Mouse (Mus musculus): ENCODE data around the gene Cacul1. TPM values are rescaled to one million over a fixed set of nuclear protein-coding genes. Genes with fewer than 3 reads are reported as not detected.

Gene Cacul1
- polyA plus RNA-seq, 1 experiment from 2014 or later, result 33.8 TPM

GRCm38 (mm10) chr19:60598025-60598697 lies 17.3 kb upstream of the Cacul1 start:
- no peak overlapping the region for H3K27ac ChIP-seq (replicated peaks; ENCODE audit: low read depth, low read length)
- ATAC-seq (ENCODE audit: insufficient number of reproducible peaks, low FRiP score, low TSS enrichment, low read depth), result no peak
- H3K36me3 ChIP-seq (ENCODE audit: control insufficient read depth, insufficient read depth, low read length), result no peaks in the 10 kb centered on the region
- H3K9ac ChIP-seq (ENCODE audit: low read length), result no peak overlapping the region
- H3K9me3 ChIP-seq (ENCODE audit: control insufficient read depth, low read length), result no peaks in the 10 kb centered on the region
- no peak for DNase-seq (ENCODE audit: low spot score)
- no peak overlapping the region for H3K4me2 ChIP-seq (ENCODE audit: low read depth, severe bottlenecking)
- no peaks in the 10 kb centered on the region for H3K27me3 ChIP-seq (ENCODE audit: control insufficient read depth, insufficient read depth, low read length)
- H3K4me3 ChIP-seq (ENCODE audit: low read depth, low read length), result no peak overlapping the region
- H3K4me1 ChIP-seq (ENCODE audit: control insufficient read depth, insufficient read depth, low read length), result no peaks in the 10 kb centered on the region
- 87% methylated on average over 8 of the region's 8 CpGs for WGBS

- H3K9me3 ChIP-seq (ENCODE audit: control insufficient read depth, low read length), result no peaks in the 10 kb centered on the region
- no peak for DNase-seq (ENCODE audit: low spot score)
- H3K4me3 ChIP-seq (ENCODE audit: low read depth, low read length), result no peak overlapping the region
- ATAC-seq (ENCODE audit: insufficient number of reproducible peaks, low FRiP score, low TSS enrichment, low read depth), result no peak
- no peaks in the 10 kb centered on the region for H3K4me1 ChIP-seq (ENCODE audit: control insufficient read depth, insufficient read depth, low read length)
- no peaks in the 10 kb centered on the region for H3K27me3 ChIP-seq (ENCODE audit: control insufficient read depth, insufficient read depth, low read length)
- H3K36me3 ChIP-seq (ENCODE audit: control insufficient read depth, insufficient read depth, low read length), result no peaks in the 10 kb centered on the region
- H3K27ac ChIP-seq (replicated peaks; ENCODE audit: low read depth, low read length), result no peak overlapping the region
- H3K4me2 ChIP-seq (ENCODE audit: low read depth, severe bottlenecking), result no peak overlapping the region
- no peak overlapping the region for H3K9ac ChIP-seq (ENCODE audit: low read length)
- 97% methylated on average over 2 of the region's 2 CpGs for WGBS
Observed at GRCm38 (mm10) chr19:60589646-60590045, 8.8 kb upstream of the Cacul1 start.

GRCm38 (mm10) chr19:60586652-60587051 lies 5.8 kb upstream of the Cacul1 start:
- Histone ChIP-seq H3K4me2 (ENCODE audit: low read depth, severe bottlenecking) (no peak overlapping the region), H3K9ac (ENCODE audit: low read length) (no peak overlapping the region), H3K9me3 (ENCODE audit: control insufficient read depth, low read length) (no peaks in the 10 kb centered on the region), H3K27ac (replicated peaks; ENCODE audit: low read depth, low read length) (no peak overlapping the region), H3K27me3 (ENCODE audit: control insufficient read depth, insufficient read depth, low read length) (no peaks in the 10 kb centered on the region), H3K4me3 (ENCODE audit: low read depth, low read length) (no peak overlapping the region), H3K36me3 (ENCODE audit: control insufficient read depth, insufficient read depth, low read length) (no peaks in the 10 kb centered on the region), H3K4me1 (ENCODE audit: control insufficient read depth, insufficient read depth, low read length) (no peaks in the 10 kb centered on the region)
- no peak for DNase-seq (ENCODE audit: low spot score)
- WGBS, result 76% methylated on average over 5 of the region's 5 CpGs
- no peak for ATAC-seq (ENCODE audit: insufficient number of reproducible peaks, low FRiP score, low TSS enrichment, low read depth)

- no peak overlapping the region for H3K27ac ChIP-seq (replicated peaks; ENCODE audit: low read depth, low read length)
- ATAC-seq (ENCODE audit: insufficient number of reproducible peaks, low FRiP score, low TSS enrichment, low read depth), result no peak
- 100% methylated on average over 2 of the region's 2 CpGs for WGBS
- DNase-seq (ENCODE audit: low spot score), result no peak
- H3K9ac ChIP-seq (ENCODE audit: low read length), result no peak overlapping the region
- no peak overlapping the region for H3K4me3 ChIP-seq (ENCODE audit: low read depth, low read length)
- H3K27me3 ChIP-seq (ENCODE audit: control insufficient read depth, insufficient read depth, low read length), result no peaks in the 10 kb centered on the region
- peaks cover 3% of the 10 kb centered on the region; the same call in 1 of the 2 replicates for H3K4me1 ChIP-seq (ENCODE audit: control insufficient read depth, insufficient read depth, low read length)
- no peaks in the 10 kb centered on the region for H3K9me3 ChIP-seq (ENCODE audit: control insufficient read depth, low read length)
- no peak overlapping the region for H3K4me2 ChIP-seq (ENCODE audit: low read depth, severe bottlenecking)
- no peaks in the 10 kb centered on the region for H3K36me3 ChIP-seq (ENCODE audit: control insufficient read depth, insufficient read depth, low read length)
Observed at GRCm38 (mm10) chr19:60583201-60583600, 2.4 kb upstream of the Cacul1 start.

- ATAC-seq (ENCODE audit: insufficient number of reproducible peaks, low FRiP score, low TSS enrichment, low read depth), result peak; percentile 65
- no peak for DNase-seq (ENCODE audit: low spot score)
- Histone ChIP-seq H3K4me2 (ENCODE audit: low read depth, severe bottlenecking) (peak overlapping the region; percentile 50), H3K27ac (replicated peaks; ENCODE audit: low read depth, low read length) (peak overlapping the region; percentile 33; the same call in 1 of the 2 replicates), H3K9me3 (ENCODE audit: control insufficient read depth, low read length) (no peaks in the 10 kb centered on the region), H3K27me3 (ENCODE audit: control insufficient read depth, insufficient read depth, low read length) (no peaks in the 10 kb centered on the region), H3K4me1 (ENCODE audit: control insufficient read depth, insufficient read depth, low read length) (peaks cover 3% of the 10 kb centered on the region; the same call in 1 of the 2 replicates), H3K9ac (ENCODE audit: low read length) (peak overlapping the region; percentile 64), H3K4me3 (ENCODE audit: low read depth, low read length) (peak overlapping the region; percentile 27), H3K36me3 (ENCODE audit: control insufficient read depth, insufficient read depth, low read length) (no peaks in the 10 kb centered on the region)
- WGBS, result 39% methylated on average over 4 of the region's 4 CpGs
Observed at GRCm38 (mm10) chr19:60581377-60582290, 809 bp upstream of the Cacul1 start.

GRCm38 (mm10) chr19:60579771-60580581 lies 849 bp downstream of the Cacul1 start:
- H3K9ac ChIP-seq (ENCODE audit: low read length), result peak overlapping the region; percentile 85
- peak; percentile 66 for DNase-seq (ENCODE audit: low spot score)
- WGBS, result under 1% methylated on average over 33 of the region's 34 CpGs
- no peaks in the 10 kb centered on the region for H3K36me3 ChIP-seq (ENCODE audit: control insufficient read depth, insufficient read depth, low read length)
- ATAC-seq (ENCODE audit: insufficient number of reproducible peaks, low FRiP score, low TSS enrichment, low read depth), result peak; percentile 46
- H3K9me3 ChIP-seq (ENCODE audit: control insufficient read depth, low read length), result no peaks in the 10 kb centered on the region
- H3K4me1 ChIP-seq (ENCODE audit: control insufficient read depth, insufficient read depth, low read length), result peaks cover 3% of the 10 kb centered on the region; the same call in 1 of the 2 replicates
- H3K27ac ChIP-seq (replicated peaks; ENCODE audit: low read depth, low read length), result peak overlapping the region; percentile 16
- peak overlapping the region; percentile 74 for H3K4me3 ChIP-seq (ENCODE audit: low read depth, low read length)
- H3K27me3 ChIP-seq (ENCODE audit: control insufficient read depth, insufficient read depth, low read length), result no peaks in the 10 kb centered on the region
- peak overlapping the region; percentile 62 for H3K4me2 ChIP-seq (ENCODE audit: low read depth, severe bottlenecking)

GRCm38 (mm10) chr19:60576741-60577140 lies 4.1 kb downstream of the Cacul1 start:
- Histone ChIP-seq H3K4me2 (ENCODE audit: low read depth, severe bottlenecking) (no peak overlapping the region), H3K9me3 (ENCODE audit: control insufficient read depth, low read length) (no peaks in the 10 kb centered on the region), H3K4me3 (ENCODE audit: low read depth, low read length) (no peak overlapping the region), H3K9ac (ENCODE audit: low read length) (no peak overlapping the region), H3K27me3 (ENCODE audit: control insufficient read depth, insufficient read depth, low read length) (no peaks in the 10 kb centered on the region), H3K27ac (replicated peaks; ENCODE audit: low read depth, low read length) (no peak overlapping the region), H3K36me3 (ENCODE audit: control insufficient read depth, insufficient read depth, low read length) (no peaks in the 10 kb centered on the region), H3K4me1 (ENCODE audit: control insufficient read depth, insufficient read depth, low read length) (peaks cover 3% of the 10 kb centered on the region; the same call in 1 of the 2 replicates)
- no peak for ATAC-seq (ENCODE audit: insufficient number of reproducible peaks, low FRiP score, low TSS enrichment, low read depth)
- DNase-seq (ENCODE audit: low spot score), result no peak
- WGBS, result 88% methylated on average over 1 of the region's 1 CpGs

- Histone ChIP-seq H3K36me3 (ENCODE audit: control insufficient read depth, insufficient read depth, low read length) (no peaks in the 10 kb centered on the region; the same call in 1 of the 2 replicates), H3K27me3 (ENCODE audit: control insufficient read depth, insufficient read depth, low read length) (no peaks in the 10 kb centered on the region), H3K9me3 (ENCODE audit: control insufficient read depth, low read length) (no peaks in the 10 kb centered on the region), H3K4me3 (ENCODE audit: low read depth, low read length) (no peak overlapping the region), H3K9ac (ENCODE audit: low read length) (no peak overlapping the region), H3K27ac (replicated peaks; ENCODE audit: low read depth, low read length) (no peak overlapping the region), H3K4me2 (ENCODE audit: low read depth, severe bottlenecking) (no peak overlapping the region), H3K4me1 (ENCODE audit: control insufficient read depth, insufficient read depth, low read length) (no peaks in the 10 kb centered on the region)
- ATAC-seq (ENCODE audit: insufficient number of reproducible peaks, low FRiP score, low TSS enrichment, low read depth) (no peak), DNase-seq (ENCODE audit: low spot score) (no peak)
Observed at GRCm38 (mm10) chr19:60560497-60560896, 20.3 kb downstream of the Cacul1 start.

Data from limb, embryonic 11.5 days (tissue).